Mouse (Mus musculus): ENCODE data around the gene Samm50. TPM values are rescaled to one million over a fixed set of nuclear protein-coding genes. Genes with fewer than 3 reads are reported as not detected.

Gene Samm50
- polyA plus RNA-seq, 1 experiment from 2014 or later = 89.4 TPM

- H3K4me2 ChIP-seq = peak overlapping the region; percentile 50
- peaks cover 15% of the 10 kb centered on the region; the same call in 1 of the 2 replicates for H3K27me3 ChIP-seq (replicated peaks)
- no peaks in the 10 kb centered on the region for H3K9me3 ChIP-seq (replicated peaks)
- 19% methylated on average over 22 of the region's 22 CpGs for WGBS
- peak overlapping the region; percentile 20; the same call in 1 of the 2 replicates for H3K4me3 ChIP-seq (replicated peaks)
- ATAC-seq (ENCODE audit: low FRiP score) = peak; percentile 85
- H3K36me3 ChIP-seq = no peaks in the 10 kb centered on the region
- peak overlapping the region; percentile 71 for H3K27ac ChIP-seq (replicated peaks)
- H3K4me1 ChIP-seq = peaks cover 18% of the 10 kb centered on the region
- no peak overlapping the region; the same call in 1 of the 2 replicates for H3K9ac ChIP-seq (replicated peaks)
Measured at GRCm38 (mm10) chr15:84260123-84260822, 68.2 kb downstream of the Samm50 start.

DNA sequence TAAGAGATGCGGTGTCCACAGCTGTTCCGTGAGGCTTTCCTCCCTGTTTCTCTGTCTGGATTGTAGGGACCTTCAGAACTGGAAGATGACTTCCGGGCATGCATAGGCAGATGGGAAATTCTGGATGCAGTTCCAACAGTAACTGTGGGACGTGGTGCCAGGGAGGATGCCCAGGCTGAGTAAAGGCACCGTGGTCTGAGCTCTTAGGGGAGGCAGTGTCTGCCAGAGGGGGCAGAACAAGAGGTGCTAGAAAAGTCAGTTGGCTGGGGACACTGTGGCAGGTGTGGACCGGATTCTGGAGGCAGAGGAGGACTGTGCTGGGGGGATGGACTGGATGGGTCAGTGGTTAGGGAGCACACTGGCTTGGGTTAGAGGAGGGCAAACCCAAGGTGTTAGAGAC is 70.6 kb downstream of the Samm50 start:
- ATAC-seq (ENCODE audit: low FRiP score) = no peak
- Histone ChIP-seq H3K4me3 (replicated peaks) (no peak overlapping the region), H3K9me3 (replicated peaks) (no peaks in the 10 kb centered on the region)

GRCm38 (mm10) chr15:84263573-84263972 is 71.5 kb downstream of the Samm50 start:
- 58% methylated on average over 2 of the region's 2 CpGs for WGBS
- Histone ChIP-seq H3K27ac (replicated peaks) (no peak overlapping the region), H3K27me3 (replicated peaks) (peaks cover 7% of the 10 kb centered on the region; the same call in 1 of the 2 replicates), H3K9ac (replicated peaks) (no peak overlapping the region), H3K9me3 (replicated peaks) (no peaks in the 10 kb centered on the region), H3K4me2 (no peak overlapping the region), H3K4me1 (peaks cover 18% of the 10 kb centered on the region), H3K4me3 (replicated peaks) (no peak overlapping the region), H3K36me3 (no peaks in the 10 kb centered on the region)
- ATAC-seq (ENCODE audit: low FRiP score) = no peak

More for the DNA sequence above, 70.6 kb downstream of the Samm50 start:
- Histone ChIP-seq H3K36me3 (no peaks in the 10 kb centered on the region), H3K27me3 (replicated peaks) (peaks cover 14% of the 10 kb centered on the region; the same call in 1 of the 2 replicates), H3K9ac (replicated peaks) (no peak overlapping the region), H3K4me1 (peaks cover 18% of the 10 kb centered on the region), H3K4me2 (no peak overlapping the region), H3K27ac (replicated peaks) (no peak overlapping the region)
- 80% methylated on average over 6 of the region's 6 CpGs for WGBS

DNA sequence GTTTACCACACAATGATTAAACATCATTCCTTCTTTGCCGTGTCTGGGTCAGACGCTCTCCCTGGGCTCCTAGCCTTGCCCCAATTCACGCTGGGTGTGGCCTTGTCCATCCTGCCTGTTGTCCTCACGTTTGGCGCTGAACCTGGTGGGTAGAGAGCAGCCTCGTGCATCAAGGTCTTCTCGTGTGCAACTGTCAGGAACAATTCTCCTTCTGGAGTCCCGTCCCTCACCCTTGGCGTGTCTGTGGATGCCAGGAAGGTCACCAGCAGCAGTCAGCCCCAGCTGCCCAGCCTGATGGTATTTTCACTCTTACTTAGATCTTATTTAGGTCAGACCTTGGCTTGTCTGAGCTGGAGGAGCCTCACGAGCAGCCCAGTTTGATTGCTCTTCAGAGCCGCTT is 73.1 kb downstream of the Samm50 start:
- Histone ChIP-seq H3K9ac (replicated peaks) (no peak overlapping the region), H3K4me2 (no peak overlapping the region), H3K4me1 (peaks cover 11% of the 10 kb centered on the region), H3K4me3 (replicated peaks) (no peak overlapping the region), H3K36me3 (no peaks in the 10 kb centered on the region), H3K27ac (replicated peaks) (no peak overlapping the region), H3K27me3 (replicated peaks) (0 out of 2 replicates have a peak, but pooled peaks cover 3% of the 10 kb centered on the region), H3K9me3 (replicated peaks) (no peaks in the 10 kb centered on the region)
- WGBS = 75% methylated on average over 11 of the region's 11 CpGs
- ATAC-seq (ENCODE audit: low FRiP score) = no peak

GRCm38 (mm10) chr15:84266290-84266689 is 74.2 kb downstream of the Samm50 start:
- H3K4me2 ChIP-seq = no peak overlapping the region
- no peak overlapping the region for H3K27ac ChIP-seq (replicated peaks)
- H3K9ac ChIP-seq (replicated peaks) = no peak overlapping the region
- 0 out of 2 replicates have a peak, but pooled peaks cover 3% of the 10 kb centered on the region for H3K27me3 ChIP-seq (replicated peaks)
- H3K36me3 ChIP-seq = no peaks in the 10 kb centered on the region
- WGBS = 78% methylated on average over 4 of the region's 4 CpGs
- no peak overlapping the region for H3K4me3 ChIP-seq (replicated peaks)
- no peaks in the 10 kb centered on the region for H3K9me3 ChIP-seq (replicated peaks)
- no peaks in the 10 kb centered on the region; the same call in 1 of the 2 replicates for H3K4me1 ChIP-seq
- no peak for ATAC-seq (ENCODE audit: low FRiP score)

Small RNA genes lying within 50 kb of the gene (microRNA-seq; reads per million reads assigned to microRNA genes)
- gene Mir6392 = not detected

Other genes starting within 250 kb of the Samm50 start
- gene Efcab6, start 126.9 kb upstream of the Samm50 start, polyA plus RNA-seq (2015; fragmentation: Nextera tagmentation; extraction: Ambion mirVana) = 0.82 TPM in 2 replicates
- gene Sult4a1, start 86.5 kb upstream of the Samm50 start, polyA plus RNA-seq (2015; fragmentation: Nextera tagmentation; extraction: Ambion mirVana) = 130 and 150 TPM in 2 replicates
- gene Pnpla5, start 69.1 kb upstream of the Samm50 start, polyA plus RNA-seq (2015; fragmentation: Nextera tagmentation; extraction: Ambion mirVana) = not detected in 2 replicates
- 5.9 and 6.6 TPM in 2 replicates for gene Pnpla3, start 24.4 kb upstream of the Samm50 start, polyA plus RNA-seq (2015; fragmentation: Nextera tagmentation; extraction: Ambion mirVana)
- 4.8 and 7.2 TPM in 2 replicates for gene Parvb, start 39.8 kb downstream of the Samm50 start, polyA plus RNA-seq (2015; fragmentation: Nextera tagmentation; extraction: Ambion mirVana)
- 1.1 and 17.3 TPM in 2 replicates for gene Parvg, start 131.8 kb downstream of the Samm50 start, polyA plus RNA-seq (2015; fragmentation: Nextera tagmentation; extraction: Ambion mirVana)